Mouse (Mus musculus) ES-Bruce4 (cell line): Measurements from ENCODE around the gene Cpa3. TPM values are rescaled to one million over a fixed set of nuclear protein-coding genes. Genes with fewer than 3 reads are reported as not detected.

Experiments
- H3K27ac ChIP-seq: 2 replicates; pipeline ENCODE4 v1.5.1; 2012; ENCODE audit warnings: low read length, inconsistent platforms; ENCODE audit not compliant: insufficient read depth
- H3K27me3 ChIP-seq: 2 replicates; pipeline ENCODE4 v1.6.1; 2012; ENCODE audit warnings: mild to moderate bottlenecking, low read length, inconsistent platforms; ENCODE audit not compliant: control insufficient read depth, poor library complexity, insufficient read depth, severe bottlenecking
- H3K36me3 ChIP-seq: 2 replicates; pipeline ENCODE4 v1.6.1; 2012; ENCODE audit warnings: inconsistent platforms, mild to moderate bottlenecking, low read length, moderate library complexity; ENCODE audit not compliant: control insufficient read depth, poor library complexity, insufficient read depth, severe bottlenecking
- H3K4me1 ChIP-seq: one replicate; pipeline ENCODE4 v1.8.1; 2011; ENCODE audit warnings: low read length; ENCODE audit not compliant: control insufficient read depth, insufficient read depth
- H3K4me3 ChIP-seq: 2 replicates; pipeline ENCODE4 v1.5.1; 2011; ENCODE audit warnings: low read depth, mild to moderate bottlenecking, low read length
- H3K9ac ChIP-seq: 2 replicates; pipeline ENCODE4 v1.6.1; 2012; ENCODE audit warnings: low read depth, mild to moderate bottlenecking, inconsistent platforms; ENCODE audit not compliant: poor library complexity, severe bottlenecking
- H3K9me3 ChIP-seq: replicated peaks from 2 replicates; pipeline ENCODE4 v1.6.1; 2012; ENCODE audit warnings: mild to moderate bottlenecking, low read length, inconsistent platforms; ENCODE audit not compliant: control insufficient read depth, poor library complexity, insufficient read depth, severe bottlenecking
- CTCF ChIP-seq: IDR thresholded peaks from one replicate; pipeline ENCODE4 v1.8.1; 2011; ENCODE audit warnings: low read depth, low read length
- EP300 ChIP-seq: IDR thresholded peaks from 2 replicates; pipeline ENCODE4 v1.6.1; 2011; ENCODE audit warnings: low read depth, low read length; ENCODE audit not compliant: insufficient read depth
- POLR2A ChIP-seq: IDR thresholded peaks from one replicate; pipeline ENCODE4 v1.8.1; 2011; ENCODE audit warnings: low read length; ENCODE audit not compliant: insufficient read depth
- polyA plus RNA-seq: library from polyadenylated mRNA; stranded (reverse); fragments of >200 nt; gene quantifications from 2 replicates; pipeline ENCODE4 v1.2.4, GENCODE M21; 2011; ENCODE audit warnings: low read depth; ENCODE audit not compliant: missing spikeins, insufficient read depth, insufficient read length

The Cpa3 gene
- polyA plus RNA-seq, 1 experiment, result not detected

DNA sequence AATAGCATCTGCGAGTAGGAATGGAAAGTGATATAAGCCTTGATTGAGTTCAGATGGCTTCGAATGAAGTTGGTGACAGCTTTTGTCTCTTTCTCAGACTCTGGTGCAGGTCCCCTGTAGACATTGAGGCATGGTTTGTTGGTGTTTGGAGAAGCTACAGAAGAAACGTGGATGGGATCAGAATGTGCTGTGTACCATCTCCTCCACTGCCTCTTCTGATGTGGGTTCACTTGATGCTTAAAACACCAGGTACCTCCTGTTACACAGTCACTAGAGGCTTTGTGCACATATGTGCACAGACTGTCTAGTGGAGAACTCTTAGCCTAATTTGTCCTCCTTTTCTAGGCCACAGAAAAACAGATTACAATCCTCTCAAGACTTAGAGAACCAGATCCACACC is 19.8 kb downstream of the Cpa3 start:
- Histone ChIP-seq H3K27me3 (no peaks in the 10 kb centered on the region; the same call in 1 of the 2 replicates), H3K4me1 (no peaks in the 10 kb centered on the region), H3K27ac (no peak overlapping the region), H3K9me3 (no peaks in the 10 kb centered on the region), H3K9ac (no peak overlapping the region), H3K36me3 (no peaks in the 10 kb centered on the region), H3K4me3 (no peak overlapping the region)
- TF ChIP-seq POLR2A, result no peak
- no peak for TF ChIP-seq EP300
- no peak for TF ChIP-seq CTCF

DNA sequence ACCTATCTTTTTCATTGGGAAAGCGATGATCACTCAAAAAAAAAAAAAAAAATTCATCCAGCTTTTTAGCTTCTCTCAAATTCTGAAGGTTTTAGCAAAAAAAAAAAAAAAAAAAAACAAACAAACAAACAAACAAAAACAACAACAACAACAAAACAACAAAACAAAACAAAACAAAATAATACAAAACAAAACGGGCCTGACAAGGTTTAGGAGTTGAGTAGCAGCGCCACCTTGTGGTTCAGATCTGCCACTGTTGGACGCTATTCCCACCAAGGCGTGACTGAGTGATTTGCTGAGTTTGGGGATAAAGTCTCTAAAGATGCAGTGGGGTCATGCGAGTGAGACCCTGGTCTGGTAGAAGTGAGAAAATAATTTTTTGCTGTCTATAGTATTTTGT is 43.1 kb downstream of the Cpa3 start:
- Histone ChIP-seq H3K4me1 (no peaks in the 10 kb centered on the region), H3K27me3 (no peaks in the 10 kb centered on the region), H3K27ac (no peak overlapping the region), H3K36me3 (no peaks in the 10 kb centered on the region), H3K4me3 (no peak overlapping the region), H3K9ac (no peak overlapping the region), H3K9me3 (no peaks in the 10 kb centered on the region)
- TF ChIP-seq POLR2A (no peak), CTCF (peak; percentile 76), EP300 (no peak)

DNA sequence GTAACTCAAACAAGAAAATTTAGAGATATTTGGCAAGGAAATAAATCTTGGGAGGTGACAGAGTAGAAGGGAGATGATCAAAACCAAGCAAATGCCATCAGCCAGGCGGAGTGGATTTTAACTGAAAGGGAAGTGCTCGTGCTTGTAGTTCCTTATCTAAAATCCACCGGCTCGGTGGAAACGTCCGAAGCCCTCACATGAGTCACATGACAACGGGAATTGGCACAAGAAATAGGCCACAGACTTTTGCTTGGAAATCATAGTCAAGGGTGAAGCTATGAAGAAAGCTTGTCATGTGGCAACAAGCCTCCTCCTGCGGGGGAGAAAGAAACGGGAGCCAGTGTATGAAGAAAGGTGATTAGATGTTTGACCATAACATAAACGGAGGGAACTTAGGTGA is 44.1 kb downstream of the Cpa3 start:
- no peak overlapping the region for H3K9ac ChIP-seq
- H3K36me3 ChIP-seq, result no peaks in the 10 kb centered on the region
- H3K4me3 ChIP-seq, result no peak overlapping the region
- H3K4me1 ChIP-seq, result no peaks in the 10 kb centered on the region
- no peak overlapping the region for H3K27ac ChIP-seq
- TF ChIP-seq EP300 (no peak), CTCF (no peak), POLR2A (no peak)
- no peaks in the 10 kb centered on the region for H3K27me3 ChIP-seq
- H3K9me3 ChIP-seq, result no peaks in the 10 kb centered on the region

DNA sequence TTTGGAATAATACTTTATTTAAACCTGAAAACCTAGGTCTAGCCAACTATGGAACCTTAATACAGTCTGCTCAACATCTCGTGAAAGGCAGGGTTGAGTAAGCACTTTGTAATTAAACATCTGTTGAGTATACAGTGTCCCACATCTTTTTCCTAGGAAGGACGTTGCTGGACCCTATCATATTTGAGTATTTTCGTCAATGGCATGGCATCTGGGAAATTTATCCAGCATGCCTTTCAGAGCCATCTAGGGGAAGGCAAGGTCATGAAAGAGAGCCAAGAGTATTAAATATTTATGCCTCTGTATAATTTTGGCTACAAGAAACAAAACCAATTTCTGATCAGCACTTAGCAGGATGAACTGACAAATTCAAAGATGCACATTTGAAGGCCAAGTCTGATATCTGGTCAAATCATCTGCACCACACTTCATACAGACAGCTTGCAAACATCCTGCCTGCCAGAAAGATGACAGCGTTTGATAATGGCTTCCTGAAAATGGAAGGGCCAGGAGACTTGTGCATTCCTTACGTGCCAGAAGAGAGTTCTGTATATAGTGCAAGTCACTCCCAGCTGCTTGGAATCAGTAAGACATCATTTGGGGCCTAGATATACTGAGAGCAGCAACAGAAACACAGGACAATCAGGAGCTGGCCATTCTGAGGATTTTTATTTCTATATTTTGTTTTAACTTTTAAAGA is 52.9 kb downstream of the Cpa3 start:
- Histone ChIP-seq H3K9me3 (no peaks in the 10 kb centered on the region), H3K4me1 (no peaks in the 10 kb centered on the region), H3K9ac (no peak overlapping the region), H3K27ac (no peak overlapping the region), H3K4me3 (no peak overlapping the region), H3K27me3 (no peaks in the 10 kb centered on the region), H3K36me3 (no peaks in the 10 kb centered on the region)
- no peak for TF ChIP-seq CTCF
- no peak for TF ChIP-seq POLR2A
- no peak for TF ChIP-seq EP300

DNA sequence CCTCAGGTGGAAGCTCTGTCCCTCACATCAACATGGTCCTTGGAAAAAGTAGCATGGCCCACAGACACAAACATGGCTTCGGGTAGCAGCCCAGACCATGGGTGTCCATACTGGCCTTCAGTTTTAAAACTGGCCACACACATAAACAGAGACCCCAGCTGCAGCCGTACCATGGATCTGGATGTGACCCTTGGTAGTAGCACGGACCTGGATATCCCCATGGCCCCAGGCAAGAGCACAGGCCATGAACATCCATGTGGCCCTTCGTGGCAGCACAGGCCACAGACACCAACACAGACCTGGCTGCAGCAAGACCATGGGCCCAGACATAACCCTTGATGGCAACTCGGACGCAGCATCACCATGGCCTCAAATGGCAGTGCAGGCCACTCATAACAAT is 69.6 kb downstream of the Cpa3 start:
- TF ChIP-seq POLR2A (no peak), CTCF (no peak), EP300 (no peak)
- Histone ChIP-seq H3K36me3 (no peaks in the 10 kb centered on the region), H3K9ac (no peak overlapping the region), H3K4me3 (no peak overlapping the region), H3K4me1 (no peaks in the 10 kb centered on the region), H3K9me3 (no peaks in the 10 kb centered on the region), H3K27ac (no peak overlapping the region), H3K27me3 (no peaks in the 10 kb centered on the region)

DNA sequence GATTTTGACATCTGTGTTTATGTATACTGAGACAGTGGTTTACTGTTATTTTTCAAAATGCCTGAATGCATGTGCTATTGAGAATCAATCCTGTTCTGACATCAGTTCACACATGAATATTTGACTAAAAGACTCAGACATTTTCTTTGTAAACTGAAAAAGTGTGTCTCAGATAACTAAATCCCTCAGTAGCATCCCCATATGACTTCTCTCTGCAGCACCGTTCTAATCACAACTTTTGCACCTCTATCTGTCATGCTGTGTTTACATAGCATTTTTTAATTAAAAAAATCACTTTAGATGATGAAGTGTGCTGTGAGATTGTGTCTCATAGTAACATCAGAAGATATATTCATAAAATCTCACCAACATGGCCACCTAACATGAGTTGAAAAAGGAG is 74.5 kb downstream of the Cpa3 start:
- Histone ChIP-seq H3K27ac (no peak overlapping the region), H3K4me1 (no peaks in the 10 kb centered on the region), H3K4me3 (no peak overlapping the region), H3K27me3 (no peaks in the 10 kb centered on the region), H3K36me3 (no peaks in the 10 kb centered on the region), H3K9me3 (no peaks in the 10 kb centered on the region; the same call in 1 of the 2 replicates), H3K9ac (no peak overlapping the region)
- TF ChIP-seq CTCF, result no peak

Other genes starting within 250 kb of the Cpa3 start
- gene Hps3, start 206.9 kb downstream of the Cpa3 start, polyA plus RNA-seq, result 13.8 and 15.9 TPM in 2 replicates
- gene Hltf, start 184.4 kb downstream of the Cpa3 start, polyA plus RNA-seq, result 63.6 and 70.4 TPM in 2 replicates
- 35.2 and 38.4 TPM in 2 replicates for gene Gyg, start 86.9 kb downstream of the Cpa3 start, polyA plus RNA-seq
- 0.22 and 0.24 TPM in 2 replicates for gene Cpb1, start 33.6 kb upstream of the Cpa3 start, polyA plus RNA-seq
- gene Agtr1b, start 125.0 kb upstream of the Cpa3 start, polyA plus RNA-seq, result not detected in 2 replicates